Mouse (Mus musculus): ENCODE data around the gene Nipal3. TPM values are rescaled to one million over a fixed set of nuclear protein-coding genes. Genes with fewer than 3 reads are reported as not detected.

Gene Nipal3
- total RNA-seq, 2 experiments from 2014 or later, result 7.1 to 17.2 TPM

- ATAC-seq (replicated peaks; ENCODE audit: low FRiP score, poor library complexity, severe bottlenecking), result no peak
These were observed 97.3 kb downstream of the Nipal3 start for GRCm38 (mm10) chr4:135397551-135397950.

- no peak for ATAC-seq (replicated peaks; ENCODE audit: low FRiP score, poor library complexity, severe bottlenecking)
These were observed 98.5 kb downstream of the Nipal3 start for GRCm38 (mm10) chr4:135396303-135396702.

Other genes starting within 250 kb of the Nipal3 start
- gene Clic4, start 222.2 kb downstream of the Nipal3 start, total RNA-seq (2015; ENCODE audit: low replicate concordance), result 121 and 125 TPM in 2 replicates
- 139 and 144 TPM in 2 replicates for gene Clic4, start 222.2 kb downstream of the Nipal3 start, total RNA-seq (2017; ENCODE audit: low replicate concordance)
- 418 and 448 TPM in 2 replicates for gene Srrm1, start 141.7 kb downstream of the Nipal3 start, total RNA-seq (2015; ENCODE audit: low replicate concordance)
- 382 and 462 TPM in 2 replicates for gene Srrm1, start 141.7 kb downstream of the Nipal3 start, total RNA-seq (2017; ENCODE audit: low replicate concordance)
- not detected in 2 replicates for gene Ncmap, start 96.8 kb downstream of the Nipal3 start, total RNA-seq (2015; ENCODE audit: low replicate concordance)
- not detected in 2 replicates for gene Ncmap, start 96.8 kb downstream of the Nipal3 start, total RNA-seq (2017; ENCODE audit: low replicate concordance)
- 8.0 and 10.8 TPM in 2 replicates for gene Rcan3, start 61.2 kb downstream of the Nipal3 start, total RNA-seq (2015; ENCODE audit: low replicate concordance)
- gene Rcan3, start 61.2 kb downstream of the Nipal3 start, total RNA-seq (2017; ENCODE audit: low replicate concordance), result 8.5 and 9.1 TPM in 2 replicates
- not detected in 2 replicates for gene Stpg1, start 248 bp downstream of the Nipal3 start, total RNA-seq (2015; ENCODE audit: low replicate concordance)
- not detected in 2 replicates for gene Stpg1, start 248 bp downstream of the Nipal3 start, total RNA-seq (2017; ENCODE audit: low replicate concordance)
- gene Grhl3, start 78.6 kb upstream of the Nipal3 start, total RNA-seq (2015; ENCODE audit: low replicate concordance), result not detected in 2 replicates
- not detected in 2 replicates for gene Grhl3, start 78.6 kb upstream of the Nipal3 start, total RNA-seq (2017; ENCODE audit: low replicate concordance)
- gene Ifnlr1, start 191.2 kb upstream of the Nipal3 start, total RNA-seq (2015; ENCODE audit: low replicate concordance), result not detected in 2 replicates
- 0.26 TPM in 1 of 2 replicates, not detected in the other for gene Ifnlr1, start 191.2 kb upstream of the Nipal3 start, total RNA-seq (2017; ENCODE audit: low replicate concordance)
- not detected in 2 replicates for gene Il22ra1, start 233.1 kb upstream of the Nipal3 start, total RNA-seq (2015; ENCODE audit: low replicate concordance)
- gene Il22ra1, start 233.1 kb upstream of the Nipal3 start, total RNA-seq (2017; ENCODE audit: low replicate concordance), result 0.64 and 3.6 TPM in 2 replicates